Mouse (Mus musculus) gastrocnemius, adult 2 months (tissue): ENCODE data around the gene Grm4. TPM values are rescaled to one million over a fixed set of nuclear protein-coding genes. Genes with fewer than 3 reads are reported as not detected.
A peak's percentile ranks its signal among the peaks of the same experiment; 100 is the strongest.

Experiments
- DNase-seq: peaks from one replicate; pipeline ENCODE4 v3.0.0; 2022
- H3K27ac ChIP-seq: fragments of 200-600 bp; 2 replicates; pipeline ENCODE4 v1.8.1; 2022; ENCODE audit warnings: mild to moderate bottlenecking
- H3K4me3 ChIP-seq: fragments of 200-600 bp; 2 replicates; pipeline ENCODE4 v1.8.1; 2022; ENCODE audit warnings: mild to moderate bottlenecking, moderate library complexity
- CTCF ChIP-seq: fragments of 200-600 bp; IDR thresholded peaks from 2 replicates; pipeline ENCODE4 v1.8.1; 2022; ENCODE audit warnings: antibody characterized with exemption, mild to moderate bottlenecking, moderate library complexity
- intact Hi-C: fragments of 180-260 bp; cut with DNase I; formaldehyde crosslinking; loops from one replicate; pipeline ENCODE4 v1.15.1; 2025
- long read RNA-seq, 2 experiments: library from polyadenylated mRNA; stranded (forward); transcript quantifications; one replicate each; pipeline ENCODE4 v2.0.0; 2021
- total RNA-seq, 2 experiments: library from RNA; stranded (reverse); gene quantifications; 2 replicates each; pipeline ENCODE4 v1.2.3; 2021

Gene Grm4
- total RNA-seq = not detected
- long read RNA-seq, experiment 1 = 0 reads
- long read RNA-seq, experiment 2 = 0 reads

GRCm38 (mm10) chr17:27521303-27521702 is at the start of gene Grm4:
Gene Grm4, minus strand, starts transcription at chr17:27521403.
- no peak within 1 kb of the TSS for H3K27ac ChIP-seq
- DNase-seq = no peak
- TF ChIP-seq CTCF = no peak
- no peak within 1 kb of the TSS for H3K4me3 ChIP-seq
- intact Hi-C loops = loop anchor here (2.0 kb wide), 2 partner anchors 331 to 489 kb away; no protein-coding TSS in a partner anchor

- intact Hi-C loops = no loop called here
- DNase-seq = no peak
- Histone ChIP-seq H3K27ac (no peak overlapping the region), H3K4me3 (no peak overlapping the region)
- no peak for TF ChIP-seq CTCF
Measured at GRCm38 (mm10) chr17:27568228-27568627, 47.0 kb upstream of the Grm4 start.

GRCm38 (mm10) chr17:27565942-27566267 is 44.7 kb upstream of the Grm4 start:
- TF ChIP-seq CTCF = no peak
- H3K27ac ChIP-seq = peak overlapping the region; percentile 88

DNA sequence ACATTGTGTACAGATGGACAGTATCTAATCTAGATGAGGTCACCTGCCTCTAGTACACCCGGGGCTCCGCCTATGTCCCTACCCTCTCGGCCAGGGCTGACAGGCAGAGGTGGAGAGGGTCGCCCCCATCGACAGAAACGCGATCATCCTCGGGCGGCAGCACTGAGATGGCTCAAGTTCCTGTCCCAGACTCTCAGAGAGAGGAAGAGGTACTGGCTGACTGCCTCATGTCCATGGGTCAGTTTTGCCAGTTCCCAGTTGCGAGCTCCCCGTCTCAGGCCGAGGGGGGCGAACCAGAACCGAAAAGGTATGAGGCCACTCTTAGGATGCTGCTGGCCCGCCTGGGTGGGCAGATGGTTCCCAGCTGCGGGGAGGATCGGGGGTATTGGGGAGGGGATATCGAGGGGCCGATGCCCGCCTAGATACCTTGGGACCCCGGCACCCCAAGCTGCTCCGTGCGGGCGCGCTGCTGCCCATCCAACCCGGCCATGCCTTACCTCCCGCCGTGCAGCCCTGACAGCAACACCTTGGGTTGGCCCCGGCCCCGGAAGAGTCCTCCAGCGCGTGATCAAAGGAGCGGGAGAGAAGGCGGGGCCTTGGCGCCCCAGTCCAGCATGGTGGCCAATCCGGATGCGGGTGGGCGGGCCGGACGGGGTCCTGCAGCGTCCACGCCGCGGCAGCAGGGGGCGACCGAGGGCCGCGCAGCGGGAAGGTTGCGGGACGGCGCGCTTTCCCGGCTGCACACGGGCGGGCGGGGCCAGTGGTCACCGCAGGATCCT is 44.1 kb upstream of the Grm4 start, which contains the start of gene AI413582:
AI413582 (minus strand) TSS at position 594 of the 779 bp plus-strand sequence.
- no peak; the same call in 1 of the 2 replicates for TF ChIP-seq CTCF
- peak within 1 kb of the TSS; percentile 88 for H3K27ac ChIP-seq
- intact Hi-C loops = loop anchor here (1.0 kb wide), 1 partner anchor 64 kb away; no protein-coding TSS in a partner anchor

More at GRCm38 (mm10) chr17:27565942-27566267, 44.7 kb upstream of the Grm4 start:
- DNase-seq = no peak
- intact Hi-C loops = loop anchor here (1.0 kb wide), 1 partner anchor 63 kb away; no protein-coding TSS in a partner anchor
- H3K4me3 ChIP-seq = peak overlapping the region; percentile 86

DNA sequence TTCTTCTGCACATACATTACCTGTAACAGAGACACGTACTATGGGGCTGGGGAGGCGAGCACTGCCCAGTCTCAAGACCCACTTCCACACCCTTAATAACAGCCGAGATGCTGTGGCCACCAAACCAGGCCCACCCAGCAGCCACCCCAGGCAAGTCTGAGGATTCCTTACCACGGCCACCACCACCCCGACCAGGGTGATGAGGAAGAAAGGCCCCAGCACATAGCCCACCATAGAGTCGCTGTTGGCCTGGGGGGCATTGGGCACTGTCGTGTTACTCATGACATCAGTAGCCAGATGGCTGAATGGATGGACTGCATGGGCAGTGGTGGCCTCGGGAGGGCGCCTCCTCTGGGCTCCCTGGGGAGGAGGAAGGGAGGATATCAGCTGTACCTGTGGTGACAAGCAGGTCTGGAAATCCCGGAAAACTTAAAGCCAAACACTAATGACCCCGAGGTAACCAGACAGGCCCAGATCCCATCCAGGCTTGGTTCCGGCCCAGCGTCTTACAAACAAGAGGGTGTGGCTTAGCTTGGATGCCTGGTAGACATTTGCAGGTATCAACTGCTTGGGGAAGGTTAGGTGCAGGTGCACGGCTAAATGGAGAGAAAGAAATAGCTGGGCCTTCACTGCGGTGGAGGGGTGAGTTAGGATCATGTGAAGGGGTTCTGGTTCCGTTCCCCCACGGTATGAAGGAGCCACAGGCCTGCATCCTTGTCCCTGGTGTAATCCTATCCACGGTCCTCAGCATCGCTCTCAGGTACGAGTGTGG is 43.4 kb upstream of the Grm4 start:
- no peak for DNase-seq
- intact Hi-C loops = loop anchor here (1.0 kb wide), 1 partner anchor 65 kb away; no protein-coding TSS in a partner anchor
- Histone ChIP-seq H3K27ac (peak overlapping the region; percentile 88), H3K4me3 (peak overlapping the region; percentile 86)
- peak; percentile 6; the same call in 1 of the 2 replicates for TF ChIP-seq CTCF

More for the DNA sequence above, 44.1 kb upstream of the Grm4 start, which contains the start of gene AI413582:
- DNase-seq = peak; percentile 97
- peak within 1 kb of the TSS; percentile 86 for H3K4me3 ChIP-seq

DNA sequence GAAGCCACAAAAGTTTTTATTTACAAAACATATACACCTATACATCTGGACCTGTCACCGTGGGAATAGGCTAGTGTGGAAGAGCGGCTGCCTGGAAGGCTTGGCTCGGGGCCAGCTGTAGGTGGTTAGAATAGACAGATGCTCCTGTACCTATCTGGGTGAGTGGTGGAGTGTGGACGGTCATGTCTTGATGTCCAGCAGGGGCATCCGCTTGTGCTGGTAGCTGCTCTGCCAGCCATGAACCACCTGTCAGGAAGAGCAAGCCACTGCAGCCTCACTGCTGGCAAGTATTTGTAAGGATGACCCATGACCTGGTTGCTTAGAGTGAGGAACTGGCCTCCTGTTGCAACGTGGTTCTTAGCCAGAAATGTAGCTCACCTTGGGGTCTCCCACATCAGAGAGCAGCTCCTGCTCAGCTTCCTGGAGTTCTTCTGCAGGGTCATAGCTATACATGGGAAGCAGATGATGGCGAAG is 42.6 kb upstream of the Grm4 start:
- H3K27ac ChIP-seq = no peak overlapping the region
- H3K4me3 ChIP-seq = no peak overlapping the region
- intact Hi-C loops = no loop called here
- no peak for TF ChIP-seq CTCF
- DNase-seq = no peak

DNA sequence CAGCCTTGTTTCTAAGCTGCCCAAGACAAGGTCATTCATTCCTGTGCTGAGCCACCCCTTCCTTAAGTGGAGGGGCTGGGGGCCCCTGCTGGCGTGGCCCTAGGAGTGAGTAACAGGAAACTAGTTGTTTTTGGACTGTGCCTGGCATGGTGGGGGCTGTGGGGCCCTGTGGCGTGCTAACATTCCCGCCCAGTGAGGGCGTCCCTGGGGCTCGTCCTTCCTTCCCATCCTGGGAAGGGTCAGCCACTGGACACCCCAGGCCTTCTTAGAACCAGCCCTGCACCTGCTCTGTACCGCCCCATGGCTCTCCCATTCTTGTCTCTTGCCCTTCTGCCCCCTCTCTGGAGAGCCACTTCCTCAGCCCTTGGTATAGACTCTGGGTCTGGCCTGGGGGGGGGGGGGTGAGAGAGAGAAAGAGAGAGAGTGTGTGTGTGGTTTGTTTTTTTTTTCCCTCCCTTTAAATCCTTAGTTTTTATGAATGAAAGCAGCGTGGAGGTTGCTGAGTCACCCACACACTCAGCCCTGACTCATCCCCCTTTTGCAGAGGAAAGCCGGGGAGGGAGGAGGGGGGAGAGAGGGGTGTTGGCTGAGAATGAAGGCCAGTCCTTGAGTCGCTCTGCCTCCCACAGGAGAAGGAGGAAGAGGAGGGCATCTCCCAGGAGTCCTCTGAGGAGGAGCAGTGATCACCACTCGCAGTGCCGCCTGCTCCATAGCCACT is 40.8 kb upstream of the Grm4 start:
- intact Hi-C loops = no loop called here
- no peak overlapping the region for H3K4me3 ChIP-seq
- DNase-seq = no peak
- TF ChIP-seq CTCF = no peak
- H3K27ac ChIP-seq = no peak overlapping the region

DNA sequence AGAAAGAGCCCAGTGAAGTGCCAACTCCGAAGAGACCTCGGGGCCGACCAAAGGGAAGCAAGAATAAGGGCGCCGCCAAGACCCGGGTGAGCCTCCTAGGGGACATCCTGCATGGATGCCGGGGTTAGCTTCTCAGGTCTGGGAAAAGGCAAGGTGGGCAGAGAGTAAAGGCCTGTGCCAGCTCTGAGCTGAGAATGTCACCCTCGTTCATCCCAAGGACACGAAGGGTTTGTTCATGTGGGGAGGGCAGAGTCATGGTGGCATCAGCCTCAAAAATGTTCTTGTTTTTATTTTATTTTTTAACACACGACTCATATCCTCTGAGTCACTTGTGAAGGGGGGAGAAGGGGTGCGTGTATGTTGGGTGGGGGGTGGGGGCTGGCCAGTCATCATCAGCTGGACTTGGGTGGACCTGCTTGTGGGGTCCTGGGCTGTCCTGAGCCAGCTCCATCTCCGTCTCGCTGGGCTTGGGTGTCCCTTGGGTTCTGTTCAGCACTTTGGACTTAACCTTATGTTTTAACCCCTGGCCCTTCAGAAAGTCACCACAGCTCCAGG is 39.8 kb upstream of the Grm4 start:
- no peak for TF ChIP-seq CTCF
- H3K4me3 ChIP-seq = no peak overlapping the region
- DNase-seq = no peak
- intact Hi-C loops = no loop called here
- no peak overlapping the region for H3K27ac ChIP-seq

DNA sequence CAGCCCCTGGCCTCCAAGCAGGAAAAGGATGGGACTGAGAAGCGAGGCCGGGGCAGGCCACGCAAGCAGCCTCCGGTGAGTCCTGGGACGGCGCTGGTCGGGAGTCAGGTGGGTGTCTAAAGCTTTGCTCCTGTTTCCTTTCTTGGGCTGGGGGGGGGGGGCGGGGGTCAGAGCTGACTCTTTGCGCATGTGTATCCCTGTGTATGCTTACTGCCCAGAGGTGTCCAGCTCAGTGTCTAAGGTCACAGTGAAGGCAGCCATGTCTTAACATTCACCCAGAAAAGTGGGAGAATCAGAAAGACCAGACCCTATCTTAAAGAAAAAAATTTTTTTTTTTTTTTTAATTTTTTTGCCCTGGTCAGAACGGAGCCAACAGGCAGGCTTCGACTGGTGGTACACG is 38.4 kb upstream of the Grm4 start:
- intact Hi-C loops = no loop called here
- DNase-seq = peak; percentile 4
- TF ChIP-seq CTCF = no peak
- Histone ChIP-seq H3K27ac (no peak overlapping the region), H3K4me3 (no peak overlapping the region)

DNA sequence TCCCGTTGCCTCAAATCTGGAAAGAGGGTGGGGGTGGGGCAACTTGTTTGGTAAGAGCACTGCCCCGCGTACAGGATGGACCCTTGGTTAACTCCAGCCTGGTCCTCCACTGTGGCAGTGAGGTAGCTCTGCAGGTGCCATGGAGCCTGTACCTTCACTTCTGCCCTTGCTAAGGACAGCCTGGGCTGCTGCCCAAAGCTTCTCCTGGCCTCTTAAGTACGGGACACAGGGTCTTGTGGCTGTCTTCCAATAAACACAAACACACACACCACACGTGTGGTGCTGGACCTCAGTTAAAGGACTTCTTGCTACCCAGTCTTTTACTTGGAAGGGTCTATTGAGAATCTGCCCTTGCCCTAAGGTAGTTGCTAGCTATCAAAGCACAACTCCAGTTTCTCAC is 37.6 kb upstream of the Grm4 start:
- peak; percentile 15 for DNase-seq
- no peak overlapping the region for H3K4me3 ChIP-seq
- intact Hi-C loops = no loop called here
- no peak for TF ChIP-seq CTCF
- no peak overlapping the region for H3K27ac ChIP-seq

DNA sequence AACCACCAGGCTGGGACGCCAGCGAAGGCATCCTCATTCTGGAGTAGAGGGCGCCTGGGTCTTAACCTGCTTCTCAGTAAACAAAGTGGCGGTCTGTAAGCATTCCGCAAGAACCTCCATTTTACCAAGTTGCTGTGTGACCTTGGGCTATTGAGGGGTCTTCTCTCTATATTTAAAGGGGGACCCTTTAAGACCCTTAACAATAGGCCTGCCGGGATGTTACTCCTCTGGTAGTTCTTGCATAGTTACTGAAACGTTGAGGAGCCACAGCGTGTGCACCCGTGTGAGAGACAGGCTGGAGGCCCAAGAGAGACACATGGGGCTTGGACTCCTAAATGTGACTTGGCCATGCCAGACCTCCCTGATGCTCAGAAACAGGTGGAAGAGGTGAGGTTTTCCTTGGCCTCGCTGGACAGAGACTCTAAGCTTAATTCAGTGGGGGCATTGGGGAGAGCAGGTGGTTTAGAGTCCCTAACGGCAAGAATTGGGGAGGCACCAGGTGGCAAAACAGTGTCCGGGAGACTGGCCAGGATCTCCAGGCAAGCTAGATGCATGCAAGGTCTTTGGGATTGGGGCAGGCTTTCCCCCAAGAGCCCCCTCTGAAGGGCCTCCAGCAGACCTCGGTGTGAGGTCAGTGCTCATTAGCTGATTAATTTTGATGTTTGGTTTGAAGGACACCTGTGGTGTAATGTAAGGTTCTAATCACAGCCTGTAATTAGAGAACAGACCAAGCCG is 36.9 kb upstream of the Grm4 start:
- peak overlapping the region; percentile 82 for H3K4me3 ChIP-seq
- peak overlapping the region; percentile 85 for H3K27ac ChIP-seq
- DNase-seq = peak; percentile 19
- intact Hi-C loops = no loop called here
- no peak for TF ChIP-seq CTCF
